Mouse (Mus musculus) heart, postnatal 0 days (tissue): ENCODE measurements at regions not wholly inside any gene's neighbourhood (a gene's known extent, or its start where the extent isn't known, plus 50 kb on each side); places are given as distances from the start of the nearest gene placed in this dataset.

Source experiments
- CTCF ChIP-seq: IDR thresholded peaks from 2 replicates; pipeline ENCODE4 v1.5.1; 2016; ENCODE audit warnings: antibody characterized with exemption, control low read depth, low read depth
- EP300 ChIP-seq: IDR thresholded peaks from 2 replicates; pipeline ENCODE4 v1.6.1; 2016; ENCODE audit warnings: antibody characterized with exemption, low read depth

- TF ChIP-seq CTCF (no peak), EP300 (no peak)
Observed at GRCm38 (mm10) chr11:57958233-57958632, 50.6 kb upstream of the Larp1 start.
